Mouse (Mus musculus) splenic B cell, adult 2 months (primary cell): Measurements from ENCODE around the gene Liph.
A peak's percentile ranks its signal among the peaks of the same experiment; 100 is the strongest.
"Not testable (repeated sequence)": the region's sequence is repeated elsewhere in the genome, so short reads cannot be mapped to it uniquely, and the experiment has no call there.

Experiments used
- DNase-seq: peaks from one replicate; pipeline ENCODE4 v3.0.0-alpha.2; 2011; ENCODE audit warnings: low read depth, low spot score
- H3K27me3 ChIP-seq: 2 replicates; pipeline ENCODE4 v1.6.1; 2012; ENCODE audit warnings: mild to moderate bottlenecking, low read length, moderate library complexity, mixed read lengths; ENCODE audit not compliant: control insufficient read depth, poor library complexity, insufficient read depth, severe bottlenecking
- H3K36me3 ChIP-seq: 2 replicates; pipeline ENCODE4 v1.6.1; 2012; ENCODE audit warnings: mild to moderate bottlenecking, low read length, moderate library complexity, mixed read lengths; ENCODE audit not compliant: control insufficient read depth, poor library complexity, insufficient read depth, severe bottlenecking

The Liph gene

GRCm38 (mm10) chr16:21991774-21992173, 3.7 kb downstream of the Liph start:
- no peak for DNase-seq
- Histone ChIP-seq H3K27me3 (no peaks in the 10 kb centered on the region), H3K36me3 (no peaks in the 10 kb centered on the region)

DNA sequence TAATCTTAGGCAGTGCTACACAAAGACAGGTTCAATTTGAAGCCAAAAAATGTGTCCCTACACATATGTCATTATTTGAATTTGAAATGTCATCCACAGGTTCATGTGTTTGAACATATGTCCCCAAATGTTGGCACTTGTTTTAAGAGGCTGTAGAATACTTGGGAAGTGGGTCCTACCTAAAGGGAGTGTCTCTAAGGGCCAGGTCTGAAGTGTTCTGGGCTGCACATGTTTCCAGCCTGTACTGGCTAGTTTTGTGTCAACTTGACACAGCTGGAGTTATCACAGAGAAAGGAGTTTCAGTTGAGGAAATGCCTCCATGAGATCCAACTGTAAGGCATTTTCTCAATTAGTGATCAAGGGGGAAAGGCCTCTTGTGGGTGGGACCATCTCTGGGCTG, 4.6 kb downstream of the Liph start:
- not testable (repeated sequence) for DNase-seq, H3K27me3 ChIP-seq, H3K36me3 ChIP-seq

DNA sequence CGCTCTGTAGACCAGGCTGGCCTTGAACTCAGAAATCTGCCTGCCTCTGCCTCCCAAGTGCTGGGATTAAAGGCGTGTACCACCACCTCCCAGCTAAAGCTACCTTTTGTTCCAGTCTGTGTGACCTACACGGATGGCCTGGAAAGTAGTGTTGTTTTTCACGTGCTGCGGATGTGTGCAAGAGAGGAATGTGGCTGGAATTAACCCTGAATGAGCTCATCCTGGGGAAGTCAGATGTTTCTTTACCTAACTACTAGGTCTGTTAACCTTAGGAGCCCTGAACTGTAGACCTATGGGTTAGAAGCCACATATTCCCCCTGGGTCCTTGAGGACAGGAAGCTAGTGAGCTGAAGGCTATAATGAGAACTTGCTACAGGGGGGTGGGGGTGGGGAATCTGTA, 7.5 kb downstream of the Liph start:
- no peak for DNase-seq
- no peaks in the 10 kb centered on the region for H3K27me3 ChIP-seq
- no peaks in the 10 kb centered on the region for H3K36me3 ChIP-seq

DNA sequence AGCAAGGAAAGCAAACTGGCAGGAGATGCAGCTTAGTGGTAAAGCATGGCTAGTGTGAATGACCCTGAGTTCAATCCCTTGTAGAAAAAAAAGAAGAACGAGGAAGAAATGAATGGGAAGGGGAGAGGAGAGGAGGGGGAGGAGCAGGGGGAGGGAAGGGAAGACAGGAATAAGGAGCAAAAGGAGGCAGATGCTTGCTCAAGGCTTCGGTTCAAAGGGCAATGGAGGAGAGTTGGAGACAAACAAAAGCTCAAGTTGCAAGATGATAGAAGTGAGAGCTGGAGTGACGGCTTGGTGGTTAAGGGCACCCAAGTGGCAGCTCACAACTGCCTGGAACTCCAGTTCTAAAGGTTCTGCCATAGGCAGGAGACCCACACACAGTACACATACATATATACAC, 9.3 kb downstream of the Liph start:
- no peak for DNase-seq
- Histone ChIP-seq H3K27me3 (no peaks in the 10 kb centered on the region), H3K36me3 (no peaks in the 10 kb centered on the region)

DNA sequence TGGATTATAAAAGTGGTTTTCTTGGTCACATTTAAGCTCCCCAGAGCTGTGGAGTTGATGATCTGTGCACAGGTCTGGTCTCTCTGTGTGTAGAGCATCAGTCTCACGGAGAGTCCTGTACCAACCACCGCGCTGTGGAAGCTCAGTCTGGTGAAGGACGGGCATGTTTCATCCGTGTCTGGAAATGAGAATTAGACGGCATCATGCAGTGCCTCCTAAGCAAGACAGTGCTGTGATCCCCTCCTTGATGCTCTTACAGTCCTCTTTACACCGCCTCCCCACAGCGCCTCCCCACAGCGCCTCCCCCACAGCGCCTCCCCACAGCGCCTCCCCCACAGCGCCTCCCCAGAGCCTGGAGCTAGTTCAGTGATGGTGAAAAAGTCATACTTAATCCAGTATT, 11.4 kb downstream of the Liph start:
- no peaks in the 10 kb centered on the region for H3K27me3 ChIP-seq
- no peaks in the 10 kb centered on the region for H3K36me3 ChIP-seq
- no peak for DNase-seq

GRCm38 (mm10) chr16:21983581-21983980, 11.9 kb downstream of the Liph start:
- no peak for DNase-seq
- Histone ChIP-seq H3K27me3 (no peaks in the 10 kb centered on the region), H3K36me3 (no peaks in the 10 kb centered on the region)

- no peak for DNase-seq
- Histone ChIP-seq H3K27me3 (no peaks in the 10 kb centered on the region), H3K36me3 (no peaks in the 10 kb centered on the region)
Observed at GRCm38 (mm10) chr16:21983146-21983545, 12.3 kb downstream of the Liph start.

GRCm38 (mm10) chr16:21977347-21977746, 18.1 kb downstream of the Liph start:
- Histone ChIP-seq H3K36me3 (no peaks in the 10 kb centered on the region), H3K27me3 (no peaks in the 10 kb centered on the region; the same call in 1 of the 2 replicates)
- no peak for DNase-seq

- no peaks in the 10 kb centered on the region for H3K36me3 ChIP-seq
- DNase-seq = no peak
- no peaks in the 10 kb centered on the region; the same call in 1 of the 2 replicates for H3K27me3 ChIP-seq
Observed at GRCm38 (mm10) chr16:21976203-21976602, 19.3 kb downstream of the Liph start.

DNA sequence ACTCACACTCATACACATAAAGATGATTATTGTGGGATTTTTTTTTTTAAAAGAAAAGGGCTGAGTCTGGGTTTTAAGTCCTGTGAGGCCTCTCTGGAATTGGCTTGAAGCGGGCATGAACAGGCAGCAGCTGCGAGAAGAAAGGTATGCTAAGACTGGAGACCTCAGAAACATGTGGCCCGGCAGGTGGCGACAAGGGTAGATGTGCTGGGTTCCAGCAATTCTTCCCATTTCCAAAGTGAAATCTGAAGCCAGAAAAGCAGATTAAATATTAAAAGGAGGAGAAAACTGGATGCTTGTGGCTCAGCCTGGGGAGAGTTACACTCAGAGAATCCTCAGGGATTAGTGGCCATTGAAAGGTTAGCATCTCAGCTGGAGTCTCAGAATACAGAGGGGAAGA, 24.0 kb downstream of the Liph start:
- Histone ChIP-seq H3K27me3 (no peaks in the 10 kb centered on the region), H3K36me3 (no peaks in the 10 kb centered on the region)
- DNase-seq = no peak

DNA sequence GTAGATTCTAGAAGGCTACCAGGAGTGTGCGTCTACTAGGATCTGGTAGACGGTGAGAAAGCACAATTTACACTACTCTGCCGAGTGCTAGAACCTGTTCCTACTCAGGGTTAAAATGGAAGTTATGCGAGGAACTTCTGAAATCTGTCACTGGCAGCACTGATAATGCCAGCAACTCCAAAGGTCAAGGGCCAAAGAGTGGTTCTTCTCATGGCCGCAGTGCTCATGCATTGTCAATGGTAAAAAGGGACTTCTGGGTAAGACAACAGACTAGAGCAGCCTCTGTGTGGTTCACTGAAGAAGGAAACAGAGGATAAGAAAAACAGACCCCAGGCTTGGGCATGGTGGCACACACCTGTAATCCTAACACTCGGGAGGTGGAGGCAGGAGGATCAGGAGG, 24.9 kb downstream of the Liph start:
- Histone ChIP-seq H3K36me3 (no peaks in the 10 kb centered on the region), H3K27me3 (no peaks in the 10 kb centered on the region)
- DNase-seq = no peak

DNA sequence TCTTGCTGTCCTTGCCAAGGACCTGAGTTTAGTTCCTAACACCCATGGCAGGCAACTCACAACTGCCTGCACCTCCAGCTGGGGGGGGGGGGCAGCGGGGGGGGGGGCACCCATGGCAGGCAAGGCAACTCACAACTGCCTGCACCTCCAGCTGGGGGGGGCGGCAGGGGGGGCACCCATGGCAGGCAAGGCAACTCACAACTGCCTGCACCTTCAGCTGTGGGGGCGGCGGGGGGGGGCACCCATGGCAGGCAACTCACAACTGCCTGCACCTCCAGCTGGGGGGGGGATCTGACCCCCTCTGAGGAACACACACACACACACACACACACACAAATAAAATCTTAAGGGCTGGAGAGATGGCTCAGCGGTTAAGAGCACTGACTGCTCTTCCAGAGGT, 25.6 kb downstream of the Liph start:
- Histone ChIP-seq H3K27me3 (no peaks in the 10 kb centered on the region), H3K36me3 (no peaks in the 10 kb centered on the region)
- no peak for DNase-seq

GRCm38 (mm10) chr16:21965576-21965975, 29.9 kb downstream of the Liph start:
- DNase-seq = no peak
- no peaks in the 10 kb centered on the region for H3K36me3 ChIP-seq
- H3K27me3 ChIP-seq = no peaks in the 10 kb centered on the region

GRCm38 (mm10) chr16:21955591-21955990, 39.9 kb downstream of the Liph start:
- DNase-seq = no peak
- H3K36me3 ChIP-seq = no peaks in the 10 kb centered on the region

GRCm38 (mm10) chr16:21946761-21947715, 48.4 kb downstream of the Liph start, which contains the start of gene Tmem41a:
TSS of gene Tmem41a (minus strand) at chr16:21947552.
- Histone ChIP-seq H3K27me3 (no peaks in the 10 kb centered on the region), H3K36me3 (no peaks in the 10 kb centered on the region)
- peak; percentile 84 for DNase-seq

More at GRCm38 (mm10) chr16:21955591-21955990, 39.9 kb downstream of the Liph start:
- no peaks in the 10 kb centered on the region for H3K27me3 ChIP-seq
